Mouse (Mus musculus): ENCODE data around the gene Grap2.

The Grap2 gene

GRCm38 (mm10) chr15:80639071-80639702 is 66.8 kb downstream of the Grap2 start:
- no peak for DNase-seq (ENCODE audit: low read depth)

GRCm38 (mm10) chr15:80639874-80640273 is 67.5 kb downstream of the Grap2 start:
- no peak for DNase-seq (ENCODE audit: low read depth)

- DNase-seq (ENCODE audit: low read depth), result no peak
These were observed 69.5 kb downstream of the Grap2 start for GRCm38 (mm10) chr15:80641702-80642435.

- no peak for DNase-seq (ENCODE audit: low read depth)
These were observed 72.8 kb downstream of the Grap2 start for GRCm38 (mm10) chr15:80645006-80645797.

- no peak for DNase-seq (ENCODE audit: low read depth)
These were observed 76.7 kb downstream of the Grap2 start for GRCm38 (mm10) chr15:80648977-80649606.

GRCm38 (mm10) chr15:80650412-80650811 is 78.0 kb downstream of the Grap2 start:
- no peak for DNase-seq (ENCODE audit: low read depth)

- DNase-seq (ENCODE audit: low read depth), result no peak
These were observed 81.5 kb downstream of the Grap2 start for GRCm38 (mm10) chr15:80653865-80654264.

GRCm38 (mm10) chr15:80658815-80659471 is 86.5 kb downstream of the Grap2 start:
- no peak for DNase-seq (ENCODE audit: low read depth)

- DNase-seq (ENCODE audit: low read depth), result no peak
These were observed 88.6 kb downstream of the Grap2 start for GRCm38 (mm10) chr15:80660963-80661362.

- no peak for DNase-seq (ENCODE audit: low read depth)
These were observed 92.0 kb downstream of the Grap2 start for GRCm38 (mm10) chr15:80664444-80664843.

GRCm38 (mm10) chr15:80671295-80672252 is 99.2 kb downstream of the Grap2 start, which contains the start of gene Fam83f:
Fam83f (plus strand) TSS chr15:80671847.
- no peak for DNase-seq (ENCODE audit: low read depth)

GRCm38 (mm10) chr15:80672810-80673209 is 100.4 kb downstream of the Grap2 start:
- no peak for DNase-seq (ENCODE audit: low read depth)

- DNase-seq (ENCODE audit: low read depth), result no peak
These were observed 101.1 kb downstream of the Grap2 start for GRCm38 (mm10) chr15:80673337-80674095.

GRCm38 (mm10) chr15:80674700-80675099 is 102.3 kb downstream of the Grap2 start:
- no peak for DNase-seq (ENCODE audit: low read depth)

GRCm38 (mm10) chr15:80679515-80680215 is 107.3 kb downstream of the Grap2 start:
- DNase-seq (ENCODE audit: low read depth), result no peak

- DNase-seq (ENCODE audit: low read depth), result no peak
These were observed 108.1 kb downstream of the Grap2 start for GRCm38 (mm10) chr15:80680347-80681030.

GRCm38 (mm10) chr15:80681466-80681881 is 109.1 kb downstream of the Grap2 start:
- no peak for DNase-seq (ENCODE audit: low read depth)

- no peak for DNase-seq (ENCODE audit: low read depth)
These were observed 109.9 kb downstream of the Grap2 start for GRCm38 (mm10) chr15:80682343-80682742.

- no peak for DNase-seq (ENCODE audit: low read depth)
These were observed 110.8 kb downstream of the Grap2 start for GRCm38 (mm10) chr15:80683151-80683550.
